14 mouse cellular contexts compared by ENCODE assay signal in the genomic region with DNA sequence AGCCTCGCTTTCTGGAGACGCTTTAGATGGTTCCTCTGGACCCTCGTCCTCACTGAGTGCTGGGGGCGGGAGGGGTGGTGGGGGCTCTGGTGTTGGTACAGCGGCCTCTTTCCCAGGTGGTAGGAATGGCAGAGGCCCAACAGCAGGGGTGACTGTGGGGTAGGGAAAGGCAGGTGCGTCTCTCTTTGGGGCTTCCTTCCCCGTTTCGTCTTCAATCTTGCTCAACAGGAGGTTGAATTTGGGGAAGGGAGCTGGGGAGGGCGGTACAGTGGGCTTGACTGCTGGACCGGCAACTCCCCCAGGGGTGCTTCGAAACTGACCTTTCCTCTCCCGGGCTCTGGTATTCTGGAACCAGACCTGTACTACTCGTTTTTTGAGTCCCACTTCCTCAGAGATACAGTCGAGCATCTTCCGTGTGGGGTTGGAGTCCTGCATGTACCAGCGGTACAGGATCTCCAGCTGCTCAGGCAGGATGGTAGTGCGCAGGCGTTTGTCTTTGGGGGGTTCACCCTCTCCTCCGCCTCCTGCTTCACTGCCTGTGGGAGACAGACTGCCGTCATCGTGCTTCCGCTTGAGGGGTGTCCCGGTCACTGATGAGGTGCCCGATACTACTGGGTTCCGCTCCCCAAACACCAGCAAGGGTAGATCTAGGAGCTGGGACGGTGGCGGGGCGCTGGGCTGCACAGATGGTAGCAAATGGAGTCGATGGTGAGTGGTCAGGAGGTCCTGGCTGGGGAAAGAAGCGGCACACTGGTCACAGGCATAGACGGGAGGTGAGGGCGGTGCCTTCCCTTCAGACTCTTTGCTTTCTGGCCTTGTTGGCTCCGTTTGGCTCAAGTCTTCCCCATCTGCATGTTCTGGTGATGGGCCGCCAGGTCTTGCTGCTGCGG. TPM values are rescaled to one million over a fixed set of nuclear protein-coding genes. Genes with fewer than 3 reads are reported as not detected.
DNase-seq lines count a peak whose midpoint lies in the region; ATAC-seq lines count a peak whose summit lies in the region.
"Had no signal": no experiment of that assay in that cellular context is flagged by ENCODE, and none has a peak within 500 bp of the region (broad histone marks: within the 10 kb centered on the region; RNA-seq: fewer than 3 reads in every experiment).

No protein-coding gene starts in this region.

- WGBS in forebrain, embryonic 13.5 days, result 86% methylated on average over 35 of the region's 35 CpGs
- 83% methylated on average over 35 of the region's 35 CpGs for WGBS in forebrain, embryonic 10.5 days
- WGBS in liver, embryonic 12.5 days (ENCODE audit: insufficient replicate concordance), result 52% methylated on average over 35 of the region's 35 CpGs

- H3K36me3 ChIP-seq in forebrain, embryonic 13.5 days (ENCODE audit: poor library complexity, severe bottlenecking), result peaks cover 91% of the 10 kb centered on the region
- H3K36me3 ChIP-seq in forebrain, embryonic 10.5 days (replicated peaks), result peaks cover 70% of the 10 kb centered on the region
- peaks cover 12% of the 10 kb centered on the region for H3K36me3 ChIP-seq in liver, embryonic 12.5 days

- H3K4me2 ChIP-seq in forebrain, embryonic 13.5 days, result no peak overlapping the region
- H3K4me2 ChIP-seq in liver, embryonic 12.5 days, result peak overlapping the region; percentile 89
- H3K4me2 ChIP-seq: hindbrain, embryonic 14.5 days; midbrain, embryonic 12.5 days had no signal

- DNase-seq in forebrain, embryonic 10.5 days (ENCODE audit: extremely low spot score, low spot score), result no peak
- DNase-seq in liver, result no peak
- DNase-seq in cerebellum, adult 9-10 months, result peak; percentile 74
- no peak for DNase-seq in left cerebral cortex, adult 9 months (ENCODE audit: low spot score in 2 of 2)
- DNase-seq in gastrocnemius, postnatal 25 days, result no peak
- DNase-seq: kidney, adult 8-10 months had no signal

- peaks cover 41% of the 10 kb centered on the region for H3K4me1 ChIP-seq in forebrain, embryonic 13.5 days
- H3K4me1 ChIP-seq in forebrain, embryonic 10.5 days, result peaks cover 33% of the 10 kb centered on the region
- peaks cover 62% of the 10 kb centered on the region for H3K4me1 ChIP-seq in liver, embryonic 12.5 days

- H3K4me3 ChIP-seq in forebrain, embryonic 13.5 days, result no peak overlapping the region
- H3K4me3 ChIP-seq in forebrain, embryonic 10.5 days, result no peak overlapping the region
- peak overlapping the region; percentile 72 for H3K4me3 ChIP-seq in liver, embryonic 12.5 days
- H3K4me3 ChIP-seq: limb, embryonic 10.5 days; midbrain, embryonic 12.5 days had no signal

- H3K9ac ChIP-seq in forebrain, embryonic 13.5 days, result no peak overlapping the region
- peak overlapping the region; percentile 90 for H3K9ac ChIP-seq in liver, embryonic 12.5 days
- H3K9ac ChIP-seq: hindbrain, embryonic 14.5 days; midbrain, embryonic 12.5 days had no signal

- 0 out of 2 replicates have a peak overlapping the region, but pooled peaks have one; percentile 8 for H3K27ac ChIP-seq in forebrain, embryonic 13.5 days
- H3K27ac ChIP-seq in forebrain, embryonic 10.5 days, result no peak overlapping the region
- no peak overlapping the region for H3K27ac ChIP-seq in liver, embryonic 12.5 days
- H3K27ac ChIP-seq: hindbrain, embryonic 14.5 days; limb, embryonic 10.5 days; midbrain, embryonic 12.5 days had no signal

- ATAC-seq in forebrain, embryonic 13.5 days, result no peak
- ATAC-seq in liver, embryonic 12.5 days, result no peak
- 0 out of 2 replicates have a peak, but pooled peaks have one; percentile 13 for ATAC-seq in megakaryocyte, adult 5-6 weeks (ENCODE audit: poor library complexity, severe bottlenecking)
- ATAC-seq: activated CD4-positive, CD25-positive, alpha-beta regulatory T cell, adult 4 months had no signal

- H3K9me3 ChIP-seq in forebrain, embryonic 13.5 days (replicated peaks), result no peaks in the 10 kb centered on the region
- H3K9me3 ChIP-seq in forebrain, embryonic 10.5 days, result no peaks in the 10 kb centered on the region
- H3K9me3 ChIP-seq in liver, embryonic 12.5 days (replicated peaks), result no peaks in the 10 kb centered on the region
- H3K9me3 ChIP-seq: limb, embryonic 10.5 days; midbrain, embryonic 12.5 days had no signal

- H3K27me3 ChIP-seq in forebrain, embryonic 13.5 days, result no peaks in the 10 kb centered on the region
- H3K27me3 ChIP-seq in forebrain, embryonic 10.5 days (ENCODE audit: poor library complexity, severe bottlenecking), result peaks cover 35% of the 10 kb centered on the region
- peaks cover 28% of the 10 kb centered on the region for H3K27me3 ChIP-seq in liver, embryonic 12.5 days (replicated peaks)

RNA-seq across cellular contexts. Expression of gene Zfhx2, which starts 27.4 kb away (rescaled TPM):
- polyA plus RNA-seq in forebrain, embryonic 13.5 days (2015; fragmentation: Nextera tagmentation; extraction: Ambion mirVana), result 26.7 and 28.0 TPM in 2 replicates
- 8.1 and 9.2 TPM in 2 replicates for polyA plus RNA-seq in forebrain, embryonic 10.5 days (2016; fragmentation: Nextera tagmentation; extraction: Ambion mirVana)
- polyA plus RNA-seq in liver, embryonic 12.5 days (2016; fragmentation: Nextera tagmentation; extraction: Ambion mirVana), result 2.4 and 2.5 TPM in 2 replicates
- 2.0 and 2.1 TPM in 2 replicates for total RNA-seq in megakaryocyte, adult 5-6 weeks (2015)
- total RNA-seq in megakaryocyte, adult 5-6 weeks (2017), result 1.1 and 1.3 TPM in 2 replicates
- 1 to 10 TPM; 3.5 to 3.7 TPM for total RNA-seq in gastrocnemius, postnatal 25 days (2021)

RNA-seq across cellular contexts. Expression of gene Thtpa, which starts 29.9 kb away (rescaled TPM):
- polyA plus RNA-seq in forebrain, embryonic 13.5 days (2015; fragmentation: Nextera tagmentation; extraction: Ambion mirVana), result 39.0 and 42.0 TPM in 2 replicates
- 30.5 and 31.4 TPM in 2 replicates for polyA plus RNA-seq in forebrain, embryonic 10.5 days (2016; fragmentation: Nextera tagmentation; extraction: Ambion mirVana)
- polyA plus RNA-seq in liver, embryonic 12.5 days (2016; fragmentation: Nextera tagmentation; extraction: Ambion mirVana), result 6.9 TPM in 2 replicates
- total RNA-seq in megakaryocyte, adult 5-6 weeks (2015), result 5.4 and 6.9 TPM in 2 replicates
- total RNA-seq in megakaryocyte, adult 5-6 weeks (2017), result 5.9 and 7.2 TPM in 2 replicates
- total RNA-seq in gastrocnemius, postnatal 25 days (2021), result 10 to 100 TPM; 10.5 to 11.1 TPM

RNA-seq across cellular contexts. Expression of gene Ap1g2, which starts 41.7 kb away (rescaled TPM):
- polyA plus RNA-seq in forebrain, embryonic 13.5 days (2015; fragmentation: Nextera tagmentation; extraction: Ambion mirVana), result 9.7 and 9.8 TPM in 2 replicates
- polyA plus RNA-seq in forebrain, embryonic 10.5 days (2016; fragmentation: Nextera tagmentation; extraction: Ambion mirVana), result 16.4 and 18.5 TPM in 2 replicates
- polyA plus RNA-seq in liver, embryonic 12.5 days (2016; fragmentation: Nextera tagmentation; extraction: Ambion mirVana), result 34.0 and 34.5 TPM in 2 replicates
- total RNA-seq in megakaryocyte, adult 5-6 weeks (2015), result 43.2 and 46.7 TPM in 2 replicates
- 11.8 and 18.3 TPM in 2 replicates for total RNA-seq in megakaryocyte, adult 5-6 weeks (2017)
- 1 to 10 TPM; 4.8 to 5.7 TPM for total RNA-seq in gastrocnemius, postnatal 25 days (2021)

RNA-seq across cellular contexts. Expression of gene Ngdn, which starts 49.5 kb away (rescaled TPM):
- polyA plus RNA-seq in forebrain, embryonic 13.5 days (2015; fragmentation: Nextera tagmentation; extraction: Ambion mirVana), result 81.2 and 86.4 TPM in 2 replicates
- 102 and 104 TPM in 2 replicates for polyA plus RNA-seq in forebrain, embryonic 10.5 days (2016; fragmentation: Nextera tagmentation; extraction: Ambion mirVana)
- polyA plus RNA-seq in liver, embryonic 12.5 days (2016; fragmentation: Nextera tagmentation; extraction: Ambion mirVana), result 55.6 and 57.5 TPM in 2 replicates
- total RNA-seq in megakaryocyte, adult 5-6 weeks (2015), result 56.1 and 56.9 TPM in 2 replicates
- 32.9 and 52.7 TPM in 2 replicates for total RNA-seq in megakaryocyte, adult 5-6 weeks (2017)
- total RNA-seq in gastrocnemius, postnatal 25 days (2021), result 10 to 100 TPM; 15.7 to 17.0 TPM

RNA-seq across cellular contexts. Expression of gene Jph4, which starts 52.0 kb away (rescaled TPM):
- polyA plus RNA-seq in forebrain, embryonic 13.5 days (2015; fragmentation: Nextera tagmentation; extraction: Ambion mirVana), result 17.5 and 17.7 TPM in 2 replicates
- polyA plus RNA-seq in forebrain, embryonic 10.5 days (2016; fragmentation: Nextera tagmentation; extraction: Ambion mirVana), result 0.31 and 0.56 TPM in 2 replicates
- polyA plus RNA-seq in liver, embryonic 12.5 days (2016; fragmentation: Nextera tagmentation; extraction: Ambion mirVana), result 0.15 and 0.18 TPM in 2 replicates
- not detected in 2 replicates for total RNA-seq in megakaryocyte, adult 5-6 weeks (2015)
- not detected in 2 replicates for total RNA-seq in megakaryocyte, adult 5-6 weeks (2017)
- total RNA-seq in gastrocnemius, postnatal 25 days (2021), result under 1 TPM; 0.28 to 0.35 TPM
- total RNA-seq: MEL had no signal
- polyA plus RNA-seq: activated CD4-positive, CD25-positive, alpha-beta regulatory T cell, adult 4 months had no signal
